15 mouse cellular contexts compared by ENCODE assay signal in genomic region chr9:34203624-34204365, GRCm38 (mm10).
DNase-seq lines count a peak whose midpoint lies in the region; ATAC-seq and TF ChIP-seq lines count a peak whose summit lies in the region.
"Had no signal": no experiment of that assay in that cellular context is flagged by ENCODE, and none has a peak within 500 bp of the region (broad histone marks: within the 10 kb centered on the region; RNA-seq: fewer than 3 reads in every experiment).

No protein-coding gene starts in this region.

- no peak overlapping the region for H3K4me2 ChIP-seq in forebrain, embryonic 16.5 days (ENCODE audit: low read length)
- no peak overlapping the region for H3K4me2 ChIP-seq in midbrain, embryonic 14.5 days (ENCODE audit: low read length)
- H3K4me2 ChIP-seq: embryonic facial prominence, embryonic 13.5 days; heart, embryonic 13.5 days had no signal

- H3K36me3 ChIP-seq in forebrain, embryonic 10.5 days (replicated peaks) = no peaks in the 10 kb centered on the region
- no peaks in the 10 kb centered on the region for H3K36me3 ChIP-seq in forebrain, embryonic 16.5 days (ENCODE audit: control insufficient read depth, insufficient read depth)
- H3K36me3 ChIP-seq in hindbrain, embryonic 10.5 days = no peaks in the 10 kb centered on the region
- H3K36me3 ChIP-seq in midbrain, embryonic 14.5 days (ENCODE audit: control insufficient read depth, insufficient read depth, low read length) = no peaks in the 10 kb centered on the region
- H3K36me3 ChIP-seq: embryonic facial prominence, embryonic 13.5 days; heart, embryonic 13.5 days had no signal

- no peak overlapping the region for H3K9ac ChIP-seq in forebrain, embryonic 16.5 days (replicated peaks; ENCODE audit: low read depth, low read length)
- H3K9ac ChIP-seq in midbrain, embryonic 14.5 days (replicated peaks; ENCODE audit: low read length) = no peak overlapping the region
- H3K9ac ChIP-seq: embryonic facial prominence, embryonic 13.5 days; heart, embryonic 13.5 days had no signal

- H3K27me3 ChIP-seq in forebrain, embryonic 10.5 days (ENCODE audit: poor library complexity, severe bottlenecking) = peaks cover 66% of the 10 kb centered on the region
- no peaks in the 10 kb centered on the region for H3K27me3 ChIP-seq in forebrain, embryonic 16.5 days (replicated peaks; ENCODE audit: control insufficient read depth, insufficient read depth, low read length)
- no peaks in the 10 kb centered on the region; the same call in 1 of the 2 replicates for H3K27me3 ChIP-seq in hindbrain, embryonic 10.5 days (ENCODE audit: insufficient read depth, poor library complexity, severe bottlenecking)
- no peaks in the 10 kb centered on the region for H3K27me3 ChIP-seq in midbrain, embryonic 14.5 days (ENCODE audit: control insufficient read depth, insufficient read depth, low read length)
- H3K27me3 ChIP-seq: heart, embryonic 13.5 days had no signal

- no peaks in the 10 kb centered on the region for H3K9me3 ChIP-seq in forebrain, embryonic 10.5 days
- no peaks in the 10 kb centered on the region for H3K9me3 ChIP-seq in forebrain, embryonic 16.5 days (ENCODE audit: control insufficient read depth, low read length)
- no peaks in the 10 kb centered on the region for H3K9me3 ChIP-seq in hindbrain, embryonic 10.5 days
- H3K9me3 ChIP-seq in midbrain, embryonic 14.5 days (ENCODE audit: control insufficient read depth, low read length) = no peaks in the 10 kb centered on the region
- H3K9me3 ChIP-seq: embryonic facial prominence, embryonic 13.5 days; heart, embryonic 13.5 days had no signal

- intact Hi-C loops in left cerebral cortex, adult 2 months (cut with DNase I) = no loop called here

- H3K27ac ChIP-seq in forebrain, embryonic 10.5 days = 0 out of 2 replicates have a peak overlapping the region, but pooled peaks have one; percentile 61
- no peak overlapping the region for H3K27ac ChIP-seq in forebrain, embryonic 16.5 days (ENCODE audit: low read length)
- peak overlapping the region; percentile 80 for H3K27ac ChIP-seq in hindbrain, embryonic 10.5 days
- H3K27ac ChIP-seq in midbrain, embryonic 14.5 days (replicated peaks; ENCODE audit: low read depth, low read length) = peak overlapping the region; percentile 63
- H3K27ac ChIP-seq in left cerebral cortex, adult 2 months = no peak overlapping the region
- H3K27ac ChIP-seq: embryonic facial prominence, embryonic 13.5 days; heart, embryonic 13.5 days; macrophage had no signal

- H3K4me1 ChIP-seq in forebrain, embryonic 10.5 days = peaks cover 34% of the 10 kb centered on the region
- peaks cover 18% of the 10 kb centered on the region for H3K4me1 ChIP-seq in forebrain, embryonic 16.5 days (replicated peaks; ENCODE audit: control insufficient read depth, insufficient read depth, low read length)
- peaks cover 33% of the 10 kb centered on the region for H3K4me1 ChIP-seq in hindbrain, embryonic 10.5 days (replicated peaks)
- peaks cover 29% of the 10 kb centered on the region for H3K4me1 ChIP-seq in midbrain, embryonic 14.5 days (ENCODE audit: control insufficient read depth, insufficient read depth, low read length)

- TF ChIP-seq CTCF in left cerebral cortex, adult 2 months (IDR thresholded peaks at IDR 0.05) = no peak

- H3K4me3 ChIP-seq in forebrain, embryonic 10.5 days = no peak overlapping the region
- H3K4me3 ChIP-seq in forebrain, embryonic 16.5 days (replicated peaks; ENCODE audit: low read length) = no peak overlapping the region
- H3K4me3 ChIP-seq in hindbrain, embryonic 10.5 days = no peak overlapping the region
- no peak overlapping the region for H3K4me3 ChIP-seq in midbrain, embryonic 14.5 days (replicated peaks; ENCODE audit: low read depth, low read length)
- H3K4me3 ChIP-seq in left cerebral cortex, adult 2 months = no peak overlapping the region
- H3K4me3 ChIP-seq: embryonic facial prominence, embryonic 13.5 days; heart, embryonic 13.5 days had no signal

- no peak for DNase-seq in forebrain, embryonic 10.5 days (ENCODE audit: extremely low spot score, low spot score)
- peak; percentile 6 for DNase-seq in R1 (ENCODE audit: low read depth, low spot score)
- DNase-seq in hindbrain, embryonic 10.5 days (ENCODE audit: low spot score) = no peak
- DNase-seq in midbrain, embryonic 14.5 days = peak; percentile 59
- no peak for DNase-seq in gastrocnemius, postnatal 10 days
- DNase-seq in left cerebral cortex, adult 2 months (ENCODE audit: extremely low spot score in 1 of 2, low spot score in 2 of 2) = no peak
- no peak for DNase-seq in adrenal gland, adult (ENCODE audit: inconsistent age in 2 of 2, low spot score in 1 of 2)
- DNase-seq: layer of hippocampus, adult 9-11 months; liver; spleen, adult 18-20 months; thymus, adult 18-20 months had no signal

- ATAC-seq in forebrain, embryonic 16.5 days = no peak
- ATAC-seq in midbrain, embryonic 14.5 days (ENCODE audit: low FRiP score, low TSS enrichment) = no peak

- 13% methylated on average over 7 of the region's 7 CpGs for WGBS in forebrain, embryonic 10.5 days
- 4% methylated on average over 7 of the region's 7 CpGs for WGBS in forebrain, embryonic 16.5 days
- 17% methylated on average over 7 of the region's 7 CpGs for WGBS in hindbrain, embryonic 10.5 days
- WGBS in midbrain, embryonic 14.5 days = 11% methylated on average over 7 of the region's 7 CpGs

Comparison
In these comparisons a context has a peak if more than half of its experiments do, and no peak if none do; other contexts are left out.
1. H3K27ac ChIP-seq: peak in forebrain, embryonic 10.5 days (single experiment), hindbrain, embryonic 10.5 days (single experiment) and midbrain, embryonic 14.5 days (single experiment); none in forebrain, embryonic 16.5 days (single experiment) and left cerebral cortex, adult 2 months (single experiment).
2. DNase-seq: peak in R1 (single experiment) and midbrain, embryonic 14.5 days (single experiment); none in forebrain, embryonic 10.5 days (single experiment), hindbrain, embryonic 10.5 days (single experiment), gastrocnemius, postnatal 10 days (single experiment), left cerebral cortex, adult 2 months (0 of 2) and adrenal gland, adult (0 of 2).